8 mouse cellular contexts compared by ENCODE assay signal in the genomic region with DNA sequence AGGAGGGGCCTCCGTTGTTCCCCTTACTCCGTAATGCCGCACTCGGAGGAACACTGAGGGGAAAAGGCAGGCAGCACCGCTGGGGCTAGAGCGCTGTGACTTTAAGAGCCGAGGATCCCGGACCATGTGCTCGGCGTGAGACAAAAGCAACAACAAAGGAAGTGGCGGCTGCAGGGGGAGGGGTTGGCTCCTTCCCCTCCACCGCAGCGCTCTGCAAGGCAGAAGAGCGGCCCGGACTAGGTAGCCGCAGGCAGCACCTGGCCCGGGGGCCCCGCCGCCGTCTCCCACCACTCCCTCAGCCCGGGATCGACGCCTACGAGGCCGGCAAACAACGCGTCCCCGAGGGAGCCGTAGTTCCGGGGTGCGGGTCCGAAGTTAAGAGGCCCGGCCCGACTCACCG. TPM values are rescaled to one million over a fixed set of nuclear protein-coding genes. Genes with fewer than 3 reads are reported as not detected.
A peak's percentile ranks its signal among the peaks of the same experiment; 100 is the strongest.
DNase-seq lines count a peak whose midpoint lies in the region; ATAC-seq and TF ChIP-seq lines count a peak whose summit lies in the region.

No protein-coding gene starts in this region.

- TF ChIP-seq POLR2A in bone marrow macrophage, adult 2 months (IDR thresholded peaks at IDR 0.05; ENCODE audit: borderline replicate concordance, low read depth, low read length), result no peak

- H3K9me3 ChIP-seq in forebrain, embryonic 14.5 days (replicated peaks; ENCODE audit: control insufficient read depth, low read length), result no peaks in the 10 kb centered on the region
- no peaks in the 10 kb centered on the region for H3K9me3 ChIP-seq in lung, embryonic 14.5 days (ENCODE audit: low read depth, low read length)
- H3K9me3 ChIP-seq in neural tube, embryonic 15.5 days (replicated peaks), result no peaks in the 10 kb centered on the region

- intact Hi-C loops in heart, postnatal 14 days (cut with DNase I), result loop anchor here (5.0 kb wide), 2 partner anchors 65 to 220 kb away; a partner anchor contains a TSS

- DNase-seq in CD8-positive naive resting alpha-beta T cell, adult 2 months (ENCODE audit: low read depth in 2 of 2, low spot score in 2 of 2), result peak; percentile 79 to 87
- DNase-seq in forebrain, embryonic 14.5 days (ENCODE audit: low spot score), result peak; percentile 91
- peak; percentile 79 to 80 for DNase-seq in heart, postnatal 14 days
- peak; percentile 54 to 79 for DNase-seq in layer of hippocampus, adult 18-20 months (ENCODE audit: low spot score in 2 of 2)
- DNase-seq in lung, embryonic 14.5 days, result peak; percentile 89
- peak; percentile 81 for DNase-seq in testis, postnatal 14 days (ENCODE audit: low spot score)

- TF ChIP-seq CTCF in bone marrow macrophage, adult 2 months (IDR thresholded peaks at IDR 0.05; ENCODE audit: low read depth, low read length), result no peak
- no peak for TF ChIP-seq CTCF in lung, embryonic 14.5 days (IDR thresholded peaks at IDR 0.05; ENCODE audit: low read depth)

- H3K4me2 ChIP-seq in forebrain, embryonic 14.5 days (ENCODE audit: low read length), result peak overlapping the region; percentile 92
- peak overlapping the region; percentile 67 for H3K4me2 ChIP-seq in lung, embryonic 14.5 days
- H3K4me2 ChIP-seq in neural tube, embryonic 15.5 days, result peak overlapping the region; percentile 89

- peaks cover 31% of the 10 kb centered on the region for H3K36me3 ChIP-seq in forebrain, embryonic 14.5 days (ENCODE audit: control insufficient read depth, insufficient read depth, low read length)
- H3K36me3 ChIP-seq in lung, embryonic 14.5 days (ENCODE audit: insufficient read depth), result peaks cover 28% of the 10 kb centered on the region
- peaks cover 23% of the 10 kb centered on the region for H3K36me3 ChIP-seq in neural tube, embryonic 15.5 days

- peaks cover 33% of the 10 kb centered on the region for H3K4me1 ChIP-seq in bone marrow macrophage, adult 2 months (ENCODE audit: control insufficient read depth, insufficient read depth, low read length)
- H3K4me1 ChIP-seq in forebrain, embryonic 14.5 days (ENCODE audit: control insufficient read depth, insufficient read depth, low read length), result peaks cover 26% of the 10 kb centered on the region
- H3K4me1 ChIP-seq in lung, embryonic 14.5 days (ENCODE audit: insufficient read depth), result peaks cover 9% of the 10 kb centered on the region; the same call in 1 of the 2 replicates
- peaks cover 61% of the 10 kb centered on the region for H3K4me1 ChIP-seq in neural tube, embryonic 15.5 days

- WGBS in forebrain, embryonic 14.5 days, result under 1% methylated on average over 27 of the region's 35 CpGs
- WGBS in lung, embryonic 14.5 days, result under 1% methylated on average over 35 of the region's 35 CpGs
- WGBS in neural tube, embryonic 15.5 days, result under 1% methylated on average over 30 of the region's 35 CpGs

- no peaks in the 10 kb centered on the region for H3K27me3 ChIP-seq in forebrain, embryonic 14.5 days (replicated peaks; ENCODE audit: control insufficient read depth, insufficient read depth, low read length)
- H3K27me3 ChIP-seq in lung, embryonic 14.5 days (ENCODE audit: insufficient read depth, low read length), result no peaks in the 10 kb centered on the region
- H3K27me3 ChIP-seq in neural tube, embryonic 15.5 days (replicated peaks), result no peaks in the 10 kb centered on the region

- H3K27ac ChIP-seq in bone marrow macrophage, adult 2 months (ENCODE audit: insufficient read depth, low read depth, low read length), result peak overlapping the region; percentile 83
- peak overlapping the region; percentile 99 for H3K27ac ChIP-seq in forebrain, embryonic 14.5 days (ENCODE audit: low read depth, low read length)
- H3K27ac ChIP-seq in lung, embryonic 14.5 days (ENCODE audit: low read depth), result peak overlapping the region; percentile 99
- peak overlapping the region; percentile 99 for H3K27ac ChIP-seq in neural tube, embryonic 15.5 days (replicated peaks)

- ATAC-seq in forebrain, embryonic 14.5 days, result peak; percentile 79
- ATAC-seq in lung, embryonic 14.5 days (ENCODE audit: insufficient read depth), result peak; percentile 66
- peak; percentile 71 for ATAC-seq in neural tube, embryonic 15.5 days (ENCODE audit: low FRiP score)

- peak overlapping the region; percentile 86 for H3K4me3 ChIP-seq in bone marrow macrophage, adult 2 months (ENCODE audit: insufficient read depth, low read length)
- peak overlapping the region; percentile 96 for H3K4me3 ChIP-seq in forebrain, embryonic 14.5 days (ENCODE audit: low read depth, low read length)
- peak overlapping the region; percentile 88 for H3K4me3 ChIP-seq in lung, embryonic 14.5 days (ENCODE audit: low read depth, low read length)
- H3K4me3 ChIP-seq in neural tube, embryonic 15.5 days (replicated peaks), result peak overlapping the region; percentile 78

- H3K9ac ChIP-seq in forebrain, embryonic 14.5 days (ENCODE audit: low read length), result peak overlapping the region; percentile 99
- peak overlapping the region; percentile 95 for H3K9ac ChIP-seq in lung, embryonic 14.5 days
- H3K9ac ChIP-seq in neural tube, embryonic 15.5 days (replicated peaks), result peak overlapping the region; percentile 86

RNA-seq across cellular contexts. Expression of a gene that starts 6.6 kb away (rescaled TPM):
- 87.3 and 96.2 TPM in 2 replicates for polyA plus RNA-seq in bone marrow macrophage, adult 2 months (2012; ENCODE audit: insufficient read depth, insufficient read length, missing spikeins)
- 73.5 and 86.4 TPM in 2 replicates for polyA plus RNA-seq in forebrain, embryonic 14.5 days (2014; fragmentation: Nextera tagmentation; extraction: Ambion mirVana)
- total RNA-seq in heart, postnatal 14 days (2021), result 10 to 100 TPM; 55.6 to 57.8 TPM
- total RNA-seq in layer of hippocampus, adult 18-20 months (2021), result 100 to 1,000 TPM; 164 to 179 TPM
- polyA plus RNA-seq in lung, embryonic 14.5 days (2014; fragmentation: Nextera tagmentation; extraction: Ambion mirVana), result 59.9 and 63.4 TPM in 2 replicates
- polyA plus RNA-seq in neural tube, embryonic 15.5 days (2015; fragmentation: Nextera tagmentation; extraction: Ambion mirVana), result 73.5 and 76.3 TPM in 2 replicates

RNA-seq across cellular contexts. Expression of a gene that starts 14.2 kb away (rescaled TPM):
- not detected in 2 replicates for polyA plus RNA-seq in bone marrow macrophage, adult 2 months (2012; ENCODE audit: insufficient read depth, insufficient read length, missing spikeins)
- polyA plus RNA-seq in forebrain, embryonic 14.5 days (2014; fragmentation: Nextera tagmentation; extraction: Ambion mirVana), result 0.05 and 0.14 TPM in 2 replicates
- total RNA-seq in heart, postnatal 14 days (2021), result not detected
- under 1 TPM; 0.20 to 0.22 TPM for total RNA-seq in layer of hippocampus, adult 18-20 months (2021)
- 0.04 TPM in 1 of 2 replicates, not detected in the other for polyA plus RNA-seq in lung, embryonic 14.5 days (2014; fragmentation: Nextera tagmentation; extraction: Ambion mirVana)
- 0.22 and 1.4 TPM in 2 replicates for polyA plus RNA-seq in neural tube, embryonic 15.5 days (2015; fragmentation: Nextera tagmentation; extraction: Ambion mirVana)

Comparison
In these comparisons a context has a peak if more than half of its experiments do, and no peak if none do; other contexts are left out.
1. Peak in every context shown above with its lines: DNase-seq, ATAC-seq, H3K4me3 ChIP-seq and H3K27ac ChIP-seq.